8 mouse cellular contexts compared by ENCODE assay signal in the genomic region with DNA sequence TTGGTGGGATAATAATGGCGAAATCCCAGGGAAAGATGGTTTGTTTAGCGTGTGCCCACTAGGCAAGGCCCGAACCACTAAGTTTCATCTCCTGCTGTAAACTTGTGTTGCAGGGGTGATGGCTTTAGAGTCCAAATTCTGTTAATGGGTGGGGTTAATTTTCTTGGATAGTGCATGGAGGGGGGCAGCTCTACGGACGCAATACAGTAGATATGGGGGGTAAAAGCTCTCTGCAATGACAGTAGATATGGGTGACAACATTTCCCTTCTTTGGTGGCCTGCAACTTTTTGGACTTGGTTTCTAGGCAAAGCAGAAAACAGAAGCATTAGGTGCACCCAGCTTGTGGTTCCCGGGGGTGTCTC. TPM values are rescaled to one million over a fixed set of nuclear protein-coding genes. Genes with fewer than 3 reads are reported as not detected.
DNase-seq lines count a peak whose midpoint lies in the region; ATAC-seq and TF ChIP-seq lines count a peak whose summit lies in the region.

No protein-coding gene starts in this region.

- H3K4me3 ChIP-seq in neural tube, embryonic 11.5 days (ENCODE audit: low read depth, low read length): peak overlapping the region; percentile 53; the same call in 1 of the 2 replicates
- H3K4me3 ChIP-seq in limb, embryonic 14.5 days (replicated peaks; ENCODE audit: low read length): peak overlapping the region; percentile 67
- H3K4me3 ChIP-seq in stomach, embryonic 15.5 days (replicated peaks): peak overlapping the region; percentile 70

- 68% methylated on average over 6 of the region's 6 CpGs for WGBS in neural tube, embryonic 11.5 days
- 68% methylated on average over 6 of the region's 6 CpGs for WGBS in limb, embryonic 14.5 days
- WGBS in stomach, embryonic 15.5 days: 55% methylated on average over 6 of the region's 6 CpGs

- no peaks in the 10 kb centered on the region for H3K27me3 ChIP-seq in neural tube, embryonic 11.5 days (ENCODE audit: control insufficient read depth, insufficient read depth, low read length)
- peaks cover 13% of the 10 kb centered on the region for H3K27me3 ChIP-seq in limb, embryonic 14.5 days (ENCODE audit: control insufficient read depth, insufficient read depth, low read length)
- peaks cover 18% of the 10 kb centered on the region for H3K27me3 ChIP-seq in stomach, embryonic 15.5 days (replicated peaks)

- peak overlapping the region; percentile 89 for H3K4me2 ChIP-seq in neural tube, embryonic 11.5 days (ENCODE audit: low read depth)
- peak overlapping the region; percentile 95 for H3K4me2 ChIP-seq in limb, embryonic 14.5 days (replicated peaks; ENCODE audit: low read depth, low read length, severe bottlenecking)
- H3K4me2 ChIP-seq in stomach, embryonic 15.5 days: peak overlapping the region; percentile 98

- TF ChIP-seq POLR2A in limb, embryonic 14.5 days (IDR thresholded peaks at IDR 0.05; ENCODE audit: borderline replicate concordance, extremely low read depth, insufficient read depth, insufficient read length): no peak

- no peaks in the 10 kb centered on the region for H3K9me3 ChIP-seq in neural tube, embryonic 11.5 days (ENCODE audit: control insufficient read depth, low read length)
- H3K9me3 ChIP-seq in limb, embryonic 14.5 days (ENCODE audit: control insufficient read depth, low read length): no peaks in the 10 kb centered on the region
- H3K9me3 ChIP-seq in stomach, embryonic 15.5 days: no peaks in the 10 kb centered on the region

- DNase-seq in cerebellum, adult 9-10 months: peak; percentile 48
- no peak for DNase-seq in cerebellum, postnatal 36 days
- DNase-seq in neural tube, embryonic 11.5 days (ENCODE audit: low spot score): no peak
- DNase-seq in neural tube, embryonic 10.5 days (ENCODE audit: extremely low spot score, low spot score): no peak
- DNase-seq in limb, embryonic 14.5 days (ENCODE audit: low spot score): no peak
- DNase-seq in left cerebral cortex, adult 11 months (ENCODE audit: low spot score): no peak
- DNase-seq in thymus, postnatal 36 days: no peak

- no peak for ATAC-seq in neural tube, embryonic 11.5 days (ENCODE audit: insufficient read depth, low FRiP score, low TSS enrichment)
- ATAC-seq in limb, embryonic 14.5 days (ENCODE audit: low FRiP score, low read depth): no peak
- ATAC-seq in stomach, embryonic 15.5 days (ENCODE audit: insufficient read depth, low FRiP score, low read depth): no peak

- H3K4me1 ChIP-seq in neural tube, embryonic 11.5 days (ENCODE audit: control insufficient read depth, insufficient read depth, low read length): peaks cover 14% of the 10 kb centered on the region
- peaks cover 11% of the 10 kb centered on the region; the same call in 1 of the 2 replicates for H3K4me1 ChIP-seq in limb, embryonic 14.5 days (ENCODE audit: control insufficient read depth, insufficient read depth, low read length)
- H3K4me1 ChIP-seq in stomach, embryonic 15.5 days: peaks cover 22% of the 10 kb centered on the region

- no peaks in the 10 kb centered on the region for H3K36me3 ChIP-seq in neural tube, embryonic 11.5 days (ENCODE audit: control insufficient read depth, insufficient read depth, low read length)
- no peaks in the 10 kb centered on the region for H3K36me3 ChIP-seq in limb, embryonic 14.5 days (ENCODE audit: control insufficient read depth, insufficient read depth, low read length)
- no peaks in the 10 kb centered on the region for H3K36me3 ChIP-seq in stomach, embryonic 15.5 days

- H3K9ac ChIP-seq in neural tube, embryonic 11.5 days (ENCODE audit: low read length): peak overlapping the region; percentile 74
- H3K9ac ChIP-seq in limb, embryonic 14.5 days (ENCODE audit: low read depth, low read length, severe bottlenecking): peak overlapping the region; percentile 91
- peak overlapping the region; percentile 57; the same call in 1 of the 2 replicates for H3K9ac ChIP-seq in stomach, embryonic 15.5 days

- no peak overlapping the region for H3K27ac ChIP-seq in neural tube, embryonic 11.5 days (ENCODE audit: low read depth, low read length)
- peak overlapping the region; percentile 72; the same call in 1 of the 2 replicates for H3K27ac ChIP-seq in limb, embryonic 14.5 days (replicated peaks; ENCODE audit: low read depth, low read length)
- no peak overlapping the region for H3K27ac ChIP-seq in stomach, embryonic 15.5 days

RNA-seq across cellular contexts. Expression of gene Acot7, which starts 0.8 kb away (rescaled TPM):
- polyA plus RNA-seq in neural tube, embryonic 11.5 days (2014; fragmentation: Nextera tagmentation; extraction: Ambion mirVana): 159 and 173 TPM in 2 replicates
- 47.7 and 50.3 TPM in 2 replicates for polyA plus RNA-seq in limb, embryonic 14.5 days (2012; rRNA removed)
- polyA plus RNA-seq in limb, embryonic 14.5 days (2014; fragmentation: Nextera tagmentation; extraction: Ambion mirVana): 47.3 and 48.4 TPM in 2 replicates
- polyA plus RNA-seq in stomach, embryonic 15.5 days (2015; fragmentation: Nextera tagmentation; extraction: Ambion mirVana): 60.0 and 63.1 TPM in 2 replicates

RNA-seq across cellular contexts. Expression of gene Hes2, which starts 18.5 kb away (rescaled TPM):
- 2.9 and 3.5 TPM in 2 replicates for polyA plus RNA-seq in neural tube, embryonic 11.5 days (2014; fragmentation: Nextera tagmentation; extraction: Ambion mirVana)
- polyA plus RNA-seq in limb, embryonic 14.5 days (2012; rRNA removed): 0.03 and 0.04 TPM in 2 replicates
- polyA plus RNA-seq in limb, embryonic 14.5 days (2014; fragmentation: Nextera tagmentation; extraction: Ambion mirVana): not detected in 2 replicates
- polyA plus RNA-seq in stomach, embryonic 15.5 days (2015; fragmentation: Nextera tagmentation; extraction: Ambion mirVana): 0.43 and 0.44 TPM in 2 replicates

RNA-seq across cellular contexts. Expression of gene Espn, which starts 25.0 kb away (rescaled TPM):
- 0.48 and 1.1 TPM in 2 replicates for polyA plus RNA-seq in neural tube, embryonic 11.5 days (2014; fragmentation: Nextera tagmentation; extraction: Ambion mirVana)
- 1.7 TPM in 2 replicates for polyA plus RNA-seq in limb, embryonic 14.5 days (2012; rRNA removed)
- polyA plus RNA-seq in limb, embryonic 14.5 days (2014; fragmentation: Nextera tagmentation; extraction: Ambion mirVana): 1.4 and 1.7 TPM in 2 replicates
- polyA plus RNA-seq in stomach, embryonic 15.5 days (2015; fragmentation: Nextera tagmentation; extraction: Ambion mirVana): 15.9 and 19.2 TPM in 2 replicates
